Mouse (Mus musculus) midbrain, embryonic 16.5 days (tissue): Measurements from ENCODE around the gene Gm26965. TPM values are rescaled to one million over a fixed set of nuclear protein-coding genes. Genes with fewer than 3 reads are reported as not detected.
"Not testable (repeated sequence)": the region's sequence is repeated elsewhere in the genome, so short reads cannot be mapped to it uniquely, and the experiment has no call there.

ENCODE experiments used
- ATAC-seq: fragments of 200-750 bp; cut with Nextera tagmentation; 2 replicates; pipeline ENCODE4 v1.8.0; 2017; ENCODE audit warnings: moderate TSS enrichment
- H3K27ac ChIP-seq: fragments of 300-500 bp; sonication (generic); 2 replicates; pipeline ENCODE4 v1.5.1; 2014; ENCODE audit warnings: mild to moderate bottlenecking, low read length, mixed read lengths
- H3K27me3 ChIP-seq: fragments of 300-500 bp; sonication (generic); 2 replicates; pipeline ENCODE4 v1.6.1; 2014; ENCODE audit warnings: low read depth, low read length, mixed read lengths; ENCODE audit not compliant: control insufficient read depth, insufficient read depth
- H3K36me3 ChIP-seq: fragments of 300-500 bp; sonication (generic); 2 replicates; pipeline ENCODE4 v1.6.1; 2014; ENCODE audit warnings: mild to moderate bottlenecking, low read length, moderate library complexity, mixed read lengths; ENCODE audit not compliant: control insufficient read depth, insufficient read depth
- H3K4me1 ChIP-seq: fragments of 300-500 bp; sonication (generic); 2 replicates; pipeline ENCODE4 v1.6.1; 2014; ENCODE audit warnings: mild to moderate bottlenecking, low read length, mixed read lengths; ENCODE audit not compliant: control insufficient read depth, insufficient read depth
- H3K4me2 ChIP-seq: fragments of 300-500 bp; sonication (generic); 2 replicates; pipeline ENCODE4 v1.6.1; 2014; ENCODE audit warnings: mild to moderate bottlenecking, low read length, mixed read lengths
- H3K4me3 ChIP-seq: fragments of 300-500 bp; sonication (generic); 2 replicates; pipeline ENCODE4 v1.5.1; 2014; ENCODE audit warnings: low read depth, mild to moderate bottlenecking, low read length, moderate library complexity, mixed read lengths
- H3K9ac ChIP-seq: fragments of 300-500 bp; sonication (generic); 2 replicates; pipeline ENCODE4 v1.6.1; 2014; ENCODE audit warnings: low read depth, low read length, mixed read lengths
- H3K9me3 ChIP-seq: fragments of 300-500 bp; sonication (generic); replicated peaks from 2 replicates; pipeline ENCODE4 v1.6.1; 2014; ENCODE audit warnings: mild to moderate bottlenecking, low read length, mixed read lengths; ENCODE audit not compliant: control insufficient read depth, poor library complexity, severe bottlenecking
- WGBS: fragments of 180-500 bp; shearing (Covaris S2); extraction: QIAGEN DNeasy Blood & Tissue Kit; methylation state at CpG from one replicate; pipeline ENCODE4 v1.1.7; 2014; 5-methylcytosine and 5-hydroxymethylcytosine counted together
- polyA plus RNA-seq: library from polyadenylated mRNA; unstranded; fragments of >200 nt; fragmentation: Nextera tagmentation; extraction: Ambion mirVana; gene quantifications from 2 replicates; pipeline ENCODE4 v1.2.1, GENCODE M21; 2015

Gm26965 gene
- polyA plus RNA-seq, 1 experiment from 2014 or later = 0.50 TPM

DNA sequence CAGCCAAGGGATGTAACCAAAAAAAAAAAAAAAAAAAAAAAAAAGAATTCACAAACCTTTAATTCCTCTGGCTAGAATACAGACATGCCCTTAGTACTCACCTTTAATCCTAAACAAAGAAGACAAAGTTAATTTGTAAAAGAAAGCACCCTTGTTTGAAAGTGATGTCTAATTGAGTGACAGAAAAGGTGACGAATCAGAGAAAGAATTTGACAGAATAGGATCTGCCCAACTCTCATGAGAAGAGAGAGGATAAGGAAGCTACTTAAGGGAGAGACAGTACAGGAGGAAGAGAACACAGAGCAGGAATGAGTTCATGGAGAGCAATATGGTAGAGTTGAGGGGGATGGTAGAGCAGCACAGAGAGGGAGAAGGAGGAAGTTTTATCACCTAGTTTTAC lies 30.3 kb downstream of the Gm26965 start:
- no peak for ATAC-seq
- WGBS = 95% methylated on average over 1 of the region's 1 CpGs
- no peaks in the 10 kb centered on the region for H3K27me3 ChIP-seq
- H3K4me1 ChIP-seq = peaks cover 7% of the 10 kb centered on the region
- no peak overlapping the region for H3K4me3 ChIP-seq
- peaks cover 41% of the 10 kb centered on the region for H3K36me3 ChIP-seq
- H3K9me3 ChIP-seq = peaks cover 14% of the 10 kb centered on the region
- no peak overlapping the region for H3K9ac ChIP-seq
- H3K27ac ChIP-seq = no peak overlapping the region
- H3K4me2 ChIP-seq = no peak overlapping the region

DNA sequence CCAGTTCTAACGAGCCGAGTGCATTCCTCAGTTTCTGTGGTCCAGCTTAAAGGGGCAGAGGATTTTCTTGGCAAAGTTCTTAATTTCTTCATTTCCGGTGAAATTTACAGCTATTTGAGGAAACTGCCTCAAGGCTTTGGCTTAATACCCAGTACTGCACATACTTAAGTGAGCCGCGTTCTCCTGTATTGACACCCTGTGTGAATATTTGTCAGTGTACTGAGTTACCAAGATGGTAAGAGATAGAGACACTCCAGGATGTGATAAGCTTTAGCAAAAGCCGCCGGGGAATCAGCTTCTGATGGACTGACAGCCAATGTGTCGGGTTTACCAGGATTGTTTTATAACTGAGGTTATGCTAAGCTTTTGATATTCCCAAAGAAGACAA lies 41.5 kb downstream of the Gm26965 start:
- Histone ChIP-seq H3K4me1 (peaks cover 5% of the 10 kb centered on the region; the same call in 1 of the 2 replicates), H3K27ac (peak overlapping the region; percentile 39), H3K9ac (peak overlapping the region; percentile 68), H3K36me3 (peaks cover 6% of the 10 kb centered on the region; the same call in 1 of the 2 replicates), H3K9me3 (no peaks in the 10 kb centered on the region), H3K4me2 (peak overlapping the region; percentile 80), H3K27me3 (no peaks in the 10 kb centered on the region), H3K4me3 (peak overlapping the region; percentile 67)
- ATAC-seq = peak; percentile 72
- 46% methylated on average over 8 of the region's 8 CpGs for WGBS

DNA sequence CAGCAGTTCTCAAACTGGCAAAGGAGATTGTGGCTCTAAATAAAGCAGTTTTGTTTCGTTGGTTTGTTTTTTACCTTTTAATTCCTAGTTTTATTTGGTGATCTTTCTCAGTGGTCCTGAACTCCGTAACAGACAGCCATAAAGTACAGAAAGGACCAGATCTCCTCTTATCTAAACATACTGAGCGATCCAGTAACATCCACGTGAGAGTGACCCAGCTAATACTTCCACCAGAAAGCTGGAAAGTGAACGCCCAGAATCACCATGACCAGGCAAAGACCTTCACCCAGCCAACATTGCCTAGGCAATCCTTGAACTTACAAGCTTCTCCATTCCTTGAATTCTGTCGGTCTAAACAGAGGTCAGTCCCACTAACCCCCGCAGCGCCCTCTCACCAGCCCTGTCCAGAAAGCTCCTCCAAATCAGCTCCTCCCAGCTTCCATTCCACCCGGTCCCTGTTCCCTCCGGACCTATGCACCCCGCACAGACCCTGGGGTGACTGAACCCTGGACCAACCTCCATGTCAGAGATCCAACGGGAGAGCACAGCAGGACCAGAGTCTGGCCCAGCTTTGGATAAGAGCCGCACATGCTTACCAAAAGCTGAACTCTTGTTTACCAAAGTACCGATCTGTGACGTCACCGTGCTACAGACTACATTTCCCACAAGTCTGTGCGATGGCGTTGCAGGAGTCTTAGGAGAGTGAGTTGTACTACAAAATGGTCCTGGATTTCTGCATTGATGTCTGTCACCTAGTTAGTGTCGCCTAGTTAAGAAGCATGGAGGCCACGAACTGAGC lies 42.1 kb downstream of the Gm26965 start, which contains the start of gene Zfp874b:
Zfp874b (minus strand) TSS at position 634 of the 799 bp plus-strand sequence.
- Histone ChIP-seq H3K4me3 (peak within 1 kb of the TSS; percentile 67), H3K4me1 (peaks cover 5% of the 10 kb centered on the region; the same call in 1 of the 2 replicates), H3K27me3 (no peaks in the 10 kb centered on the region), H3K9ac (peak within 1 kb of the TSS; percentile 68), H3K4me2 (peak within 1 kb of the TSS; percentile 80), H3K9me3 (no peaks in the 10 kb centered on the region), H3K36me3 (peaks cover 3% of the 10 kb centered on the region; the same call in 1 of the 2 replicates), H3K27ac (peak within 1 kb of the TSS; percentile 39)
- WGBS = 6% methylated on average over 20 of the region's 20 CpGs
- peak; percentile 96 for ATAC-seq

DNA sequence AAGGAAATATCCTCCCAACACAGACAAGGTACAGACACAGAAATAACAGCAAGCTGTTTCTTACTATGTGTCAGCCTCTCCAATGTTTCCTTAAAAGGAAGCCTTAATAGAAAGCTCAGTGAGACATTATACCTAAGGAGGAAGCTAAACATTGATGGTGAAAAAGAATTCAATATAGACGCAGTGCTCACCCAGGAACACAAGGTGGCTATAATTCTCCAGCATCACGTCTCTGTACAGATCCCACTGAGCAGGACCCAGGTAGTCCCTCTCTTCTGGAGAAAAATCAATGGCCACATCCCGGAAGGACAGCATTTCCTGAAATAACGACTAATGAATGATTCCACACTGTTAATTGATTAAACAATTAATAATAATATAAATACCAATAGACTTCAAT lies 44.4 kb downstream of the Gm26965 start:
- WGBS = 65% methylated on average over 4 of the region's 4 CpGs
- no peak overlapping the region for H3K27ac ChIP-seq
- no peak for ATAC-seq

DNA sequence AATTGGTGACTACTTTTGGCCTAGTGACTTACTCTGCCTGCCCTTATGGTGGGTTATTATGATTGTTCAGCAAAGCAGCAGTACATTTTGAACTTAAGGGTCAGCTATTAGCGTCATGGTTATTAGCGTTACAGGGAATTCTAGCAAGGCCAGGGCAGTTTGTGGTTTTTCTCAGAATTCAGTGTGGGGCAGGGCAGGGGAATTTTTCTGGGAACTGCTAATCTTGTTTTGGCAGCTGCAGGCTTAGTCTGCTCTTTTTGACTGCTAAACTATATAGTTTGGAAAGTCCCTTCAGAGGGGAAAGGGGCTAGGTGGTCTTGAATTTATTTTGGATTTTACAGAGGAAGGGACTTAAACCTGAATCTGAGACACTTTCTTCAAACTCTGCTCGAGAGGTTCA lies 56.7 kb downstream of the Gm26965 start:
- no peak for ATAC-seq
- no peaks in the 10 kb centered on the region for H3K4me1 ChIP-seq
- no peaks in the 10 kb centered on the region; the same call in 1 of the 2 replicates for H3K9me3 ChIP-seq
- H3K4me2 ChIP-seq = no peak overlapping the region
- H3K27ac ChIP-seq = no peak overlapping the region
- H3K27me3 ChIP-seq = no peaks in the 10 kb centered on the region
- no peak overlapping the region for H3K9ac ChIP-seq
- H3K36me3 ChIP-seq = peaks cover 25% of the 10 kb centered on the region
- WGBS = 92% methylated on average over 3 of the region's 3 CpGs
- H3K4me3 ChIP-seq = no peak overlapping the region

More for the DNA sequence above, 44.4 kb downstream of the Gm26965 start:
- Histone ChIP-seq H3K27me3 (no peaks in the 10 kb centered on the region), H3K36me3 (no peaks in the 10 kb centered on the region), H3K4me1 (peaks cover 5% of the 10 kb centered on the region; the same call in 1 of the 2 replicates), H3K4me2 (no peak overlapping the region), H3K9ac (no peak overlapping the region), H3K4me3 (no peak overlapping the region), H3K9me3 (no peaks in the 10 kb centered on the region)

DNA sequence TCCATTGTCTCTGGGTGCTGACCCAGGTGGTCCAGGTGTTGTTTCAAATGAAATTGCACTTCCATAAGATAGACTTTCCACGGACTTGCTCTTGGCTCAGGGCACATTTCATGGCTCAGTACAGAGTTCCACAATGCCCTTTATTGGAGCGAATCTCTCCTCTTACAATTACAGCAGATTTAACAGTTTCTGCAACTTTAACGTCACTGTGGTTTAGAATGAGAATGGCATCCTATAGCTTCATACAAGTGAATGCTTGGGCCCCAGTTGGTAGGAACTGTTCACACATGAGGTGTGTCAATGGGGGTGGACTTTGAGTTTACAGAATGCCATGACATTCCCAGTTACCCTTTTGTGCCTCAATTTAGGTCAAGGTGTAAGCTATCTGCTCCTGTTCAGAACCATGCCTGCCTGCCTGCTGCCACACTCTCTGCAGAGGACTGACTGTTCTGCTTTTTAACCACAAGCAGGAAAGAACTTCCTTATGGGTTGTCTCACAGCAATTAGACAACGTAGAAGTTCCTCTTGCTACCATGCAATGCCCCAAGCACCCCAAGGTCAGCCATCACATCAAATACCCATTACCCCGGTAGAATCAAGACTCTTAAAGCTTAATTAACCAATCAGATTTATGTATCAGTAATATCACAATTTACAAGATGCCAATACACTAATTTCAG lies 62.3 kb downstream of the Gm26965 start:
- H3K27me3 ChIP-seq, H3K4me1 ChIP-seq, H3K9ac ChIP-seq, H3K4me2 ChIP-seq, H3K36me3 ChIP-seq, H3K9me3 ChIP-seq, H3K4me3 ChIP-seq, H3K27ac ChIP-seq, ATAC-seq: not testable (repeated sequence)
- WGBS = 82% methylated on average over 2 of the region's 5 CpGs

DNA sequence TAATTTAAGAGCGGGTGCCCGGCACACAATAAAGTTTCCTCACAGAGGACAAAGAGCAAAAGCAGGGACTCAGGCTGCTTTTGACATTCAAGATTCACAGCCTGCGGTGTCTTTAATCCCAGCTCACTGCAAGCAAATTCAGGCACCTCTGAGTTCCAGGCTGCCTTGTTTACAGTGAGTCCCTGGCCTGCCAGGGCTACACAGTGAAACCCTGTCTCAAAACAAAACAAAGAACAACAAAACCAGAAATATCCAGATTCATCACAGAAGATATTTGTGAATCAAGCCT lies 74.0 kb downstream of the Gm26965 start:
- Histone ChIP-seq H3K4me1 (peaks cover 9% of the 10 kb centered on the region), H3K9me3 (no peaks in the 10 kb centered on the region), H3K36me3 (peaks cover 2% of the 10 kb centered on the region), H3K27me3 (no peaks in the 10 kb centered on the region), H3K4me2 (peak overlapping the region; percentile 62), H3K4me3 (peak overlapping the region; percentile 51), H3K27ac (0 out of 2 replicates have a peak overlapping the region, but pooled peaks have one; percentile 2), H3K9ac (peak overlapping the region; percentile 54)
- peak; percentile 67 for ATAC-seq
- WGBS = 0% methylated on average over 3 of the region's 3 CpGs

DNA sequence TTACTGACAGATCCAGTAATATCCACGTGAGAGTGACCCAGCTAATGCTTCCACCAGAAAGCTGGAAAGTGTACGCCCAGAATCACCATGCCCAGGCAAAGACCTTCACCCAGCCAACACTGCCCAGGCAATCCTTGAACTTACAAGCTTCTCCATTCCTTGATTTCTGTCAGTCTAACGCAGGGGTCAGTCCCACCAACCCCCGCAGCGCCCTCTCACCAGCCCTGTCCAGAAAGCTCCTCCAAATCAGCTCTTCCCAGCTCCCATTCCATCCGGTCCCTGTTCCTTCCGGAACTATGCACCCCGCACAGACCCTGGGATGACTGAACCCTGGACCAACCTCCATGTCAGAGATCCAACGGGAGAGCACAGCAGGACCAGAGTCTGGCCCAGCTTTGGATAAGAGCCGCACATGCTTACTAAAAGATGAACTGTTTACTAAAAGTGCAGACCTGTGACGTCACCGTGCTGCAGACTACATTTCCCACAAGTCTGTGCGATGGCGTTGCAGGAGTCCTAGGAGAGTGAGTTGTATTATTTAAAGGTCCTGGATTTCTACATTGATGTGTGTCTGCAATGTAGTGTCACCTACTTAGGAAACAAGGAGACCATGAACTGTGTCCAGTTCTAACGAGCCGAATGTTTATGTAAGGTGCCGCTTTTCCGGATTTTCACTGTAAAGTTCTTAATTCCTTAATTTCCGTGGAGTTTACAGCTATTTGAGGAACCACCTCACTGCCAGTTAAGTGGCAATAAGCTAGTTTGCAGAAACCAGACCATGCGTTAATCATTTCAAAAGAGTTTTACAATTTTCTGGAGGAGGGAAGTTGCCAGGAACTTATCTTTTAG lies 74.6 kb downstream of the Gm26965 start, which contains the start of gene Zfp874a:
Zfp874a (minus strand) TSS at position 453 of the 849 bp plus-strand sequence.
- Histone ChIP-seq H3K27ac (0 out of 2 replicates have a peak within 1 kb of the TSS, but pooled peaks have one; percentile 2), H3K4me2 (peak within 1 kb of the TSS; percentile 62), H3K27me3 (no peaks in the 10 kb centered on the region), H3K9ac (peak within 1 kb of the TSS; percentile 54), H3K4me3 (peak within 1 kb of the TSS; percentile 51), H3K36me3 (peaks cover 8% of the 10 kb centered on the region), H3K9me3 (0 out of 2 replicates have a peak, but pooled peaks cover under 1% of the 10 kb centered on the region), H3K4me1 (peaks cover 9% of the 10 kb centered on the region)
- 1% methylated on average over 20 of the region's 20 CpGs for WGBS
- ATAC-seq = peak; percentile 98
